Mouse (Mus musculus): Measurements from ENCODE around the gene Pdxp. TPM values are rescaled to one million over a fixed set of nuclear protein-coding genes. Genes with fewer than 3 reads are reported as not detected.

Pdxp gene
- total and polyA plus RNA-seq, 3 experiments = 2.8 to 9.8 (median 5.4) TPM

- TF ChIP-seq USF1 (IDR thresholded peaks at IDR 0.05; ENCODE audit: low read depth, low read length) (no peak), MXI1 (IDR thresholded peaks at IDR 0.05; ENCODE audit: low read depth, low read length) (no peak), SMC3 (IDR thresholded peaks at IDR 0.05; ENCODE audit: low read depth, low read length) (no peak)
- dilution Hi-C loops (cut with MboI; ENCODE audit: extremely low pct_ligation_motif_present, extremely low pct_unique_long_range_greater_than_20kb, low sequenced_read_pairs) = no loop called here
- H3K4me1 ChIP-seq (ENCODE audit: control insufficient read depth in 1 of 2, insufficient read depth in 2 of 2) = peaks cover 9 to 41% of the 10 kb centered on the region in 2 experiments; a peak in 3 of 4 replicates
- in situ Hi-C loops (cut with MboI; ENCODE audit: low pct_ligation_motif_present, low pct_unique_long_range_greater_than_20kb, low sequenced_read_pairs) = no loop called here
- no peaks in the 10 kb centered on the region for H3K9me3 ChIP-seq (replicated peaks; ENCODE audit: low read length)
- no peak for DNase-seq (ENCODE audit: extremely low read depth)
- H3K36me3 ChIP-seq (replicated peaks in 1 of 2; ENCODE audit: control insufficient read depth in 1 of 2, insufficient read depth in 1 of 2, low read length in 1 of 2) = peaks cover 12 to 25% of the 10 kb centered on the region in 2 experiments
- H3K4me3 ChIP-seq (replicated peaks in 1 of 3; ENCODE audit: low read depth in 2 of 3, low read length in 2 of 3, poor library complexity in 1 of 3) = no peak overlapping the region
- H3K4me2 ChIP-seq (ENCODE audit: insufficient read depth, low read depth, poor library complexity, severe bottlenecking) = no peak overlapping the region
- peaks cover 4% of the 10 kb centered on the region; the same call in 1 of the 2 replicates for H3K79me2 ChIP-seq (replicated peaks; ENCODE audit: control insufficient read depth, extremely low read depth, insufficient read depth, poor library complexity, severe bottlenecking)
- no peaks in the 10 kb centered on the region for H3K27me3 ChIP-seq (replicated peaks)
- 0 out of 2 replicates have a peak overlapping the region, but pooled peaks have one; percentile 22 for H3K27ac ChIP-seq (ENCODE audit: insufficient read depth, low read depth)
- no peak overlapping the region for H3K9ac ChIP-seq (ENCODE audit: insufficient read depth, low read depth)
These were observed 16.5 kb downstream of the Pdxp start for GRCm38 (mm10) chr15:78930192-78930706.

- Histone ChIP-seq H3K36me3 (replicated peaks in 1 of 2; ENCODE audit: control insufficient read depth in 1 of 2, insufficient read depth in 1 of 2, low read length in 1 of 2) (peaks cover 12 to 25% of the 10 kb centered on the region in 2 experiments), H3K79me2 (replicated peaks; ENCODE audit: control insufficient read depth, extremely low read depth, insufficient read depth, poor library complexity, severe bottlenecking) (peaks cover 11% of the 10 kb centered on the region; the same call in 1 of the 2 replicates), H3K4me3 (replicated peaks in 1 of 3; ENCODE audit: low read depth in 2 of 3, low read length in 2 of 3, poor library complexity in 1 of 3) (no peak overlapping the region), H3K9me3 (replicated peaks; ENCODE audit: low read length) (no peaks in the 10 kb centered on the region), H3K9ac (ENCODE audit: insufficient read depth, low read depth) (no peak overlapping the region), H3K27me3 (replicated peaks) (no peaks in the 10 kb centered on the region), H3K27ac (ENCODE audit: insufficient read depth, low read depth) (peak overlapping the region; percentile 18; the same call in 1 of the 2 replicates), H3K4me1 (ENCODE audit: control insufficient read depth in 1 of 2, insufficient read depth in 2 of 2) (peaks cover 4 to 37% of the 10 kb centered on the region in 2 experiments), H3K4me2 (ENCODE audit: insufficient read depth, low read depth, poor library complexity, severe bottlenecking) (no peak overlapping the region)
- in situ Hi-C loops (cut with MboI; ENCODE audit: low pct_ligation_motif_present, low pct_unique_long_range_greater_than_20kb, low sequenced_read_pairs) = no loop called here
- dilution Hi-C loops (cut with MboI; ENCODE audit: extremely low pct_ligation_motif_present, extremely low pct_unique_long_range_greater_than_20kb, low sequenced_read_pairs) = no loop called here
- no peak for DNase-seq (ENCODE audit: extremely low read depth)
- TF ChIP-seq ZMIZ1 (IDR thresholded peaks at IDR 0.05; ENCODE audit: low read depth, low read length) (0 out of 2 replicates have a peak, but pooled peaks have one; percentile 7), POLR2AphosphoS2 (IDR thresholded peaks at IDR 0.05; ENCODE audit: low read depth, low read length) (peak; percentile 64; the same call in 1 of the 2 replicates), ZKSCAN1 (IDR thresholded peaks at IDR 0.05; ENCODE audit: borderline replicate concordance, low read depth, low read length) (no peak)
These were observed 17.2 kb downstream of the Pdxp start for GRCm38 (mm10) chr15:78930801-78931426.

GRCm38 (mm10) chr15:78931577-78931976, 17.9 kb downstream of the Pdxp start:
- in situ Hi-C loops (cut with MboI; ENCODE audit: low pct_ligation_motif_present, low pct_unique_long_range_greater_than_20kb, low sequenced_read_pairs) = no loop called here
- dilution Hi-C loops (cut with MboI; ENCODE audit: extremely low pct_ligation_motif_present, extremely low pct_unique_long_range_greater_than_20kb, low sequenced_read_pairs) = no loop called here
- no peaks in the 10 kb centered on the region for H3K27me3 ChIP-seq (replicated peaks)
- DNase-seq (ENCODE audit: extremely low read depth) = peak; percentile 90
- H3K4me1 ChIP-seq (ENCODE audit: control insufficient read depth in 1 of 2, insufficient read depth in 2 of 2) = peaks cover 8 to 40% of the 10 kb centered on the region in 2 experiments
- peaks cover 16% of the 10 kb centered on the region; the same call in 1 of the 2 replicates for H3K79me2 ChIP-seq (replicated peaks; ENCODE audit: control insufficient read depth, extremely low read depth, insufficient read depth, poor library complexity, severe bottlenecking)
- H3K27ac ChIP-seq (ENCODE audit: insufficient read depth, low read depth) = no peak overlapping the region
- no peak overlapping the region for H3K4me3 ChIP-seq (replicated peaks in 1 of 3; ENCODE audit: low read depth in 2 of 3, low read length in 2 of 3, poor library complexity in 1 of 3)
- peaks cover 14 to 31% of the 10 kb centered on the region in 2 experiments for H3K36me3 ChIP-seq (replicated peaks in 1 of 2; ENCODE audit: control insufficient read depth in 1 of 2, insufficient read depth in 1 of 2, low read length in 1 of 2)
- no peak overlapping the region for H3K4me2 ChIP-seq (ENCODE audit: insufficient read depth, low read depth, poor library complexity, severe bottlenecking)
- H3K9me3 ChIP-seq (replicated peaks; ENCODE audit: low read length) = no peaks in the 10 kb centered on the region
- no peak overlapping the region for H3K9ac ChIP-seq (ENCODE audit: insufficient read depth, low read depth)
- 0 out of 2 replicates have a peak, but pooled peaks have one; percentile 10 for TF ChIP-seq EP300 (IDR thresholded peaks at IDR 0.05; ENCODE audit: low read length)
- TF ChIP-seq PAX5 (IDR thresholded peaks at IDR 0.05; ENCODE audit: low read length) = no peak
- TF ChIP-seq CTCF (conservative IDR thresholded peaks at IDR 0.05 in 1 of 2, IDR thresholded peaks at IDR 0.05 in 1 of 2; ENCODE audit: low read depth in 2 of 2, low read length in 2 of 2) = peak; percentile 70 to 94
- TF ChIP-seq KAT2A (IDR thresholded peaks at IDR 0.05; ENCODE audit: insufficient replicate concordance, low read length) = 0 out of 2 replicates have a peak, but pooled peaks have one; percentile 16
- no peak for TF ChIP-seq NELFE (IDR thresholded peaks at IDR 0.05; ENCODE audit: low read depth, low read length)
- TF ChIP-seq IRF4 (IDR thresholded peaks at IDR 0.05; ENCODE audit: low read depth, low read length) = no peak
- TF ChIP-seq USF2 (conservative IDR thresholded peaks at IDR 0.05; ENCODE audit: low read depth, low read length) = no peak
- no peak for TF ChIP-seq ETS1 (conservative IDR thresholded peaks at IDR 0.05; ENCODE audit: low read depth, low read length)
- no peak for TF ChIP-seq USF1 (IDR thresholded peaks at IDR 0.05; ENCODE audit: low read depth, low read length)
- TF ChIP-seq MYC (IDR thresholded peaks at IDR 0.05; ENCODE audit: low read depth, low read length) = no peak
- no peak for TF ChIP-seq MAX (IDR thresholded peaks at IDR 0.05; ENCODE audit: low read length)
- TF ChIP-seq ELF1 (IDR thresholded peaks at IDR 0.05; ENCODE audit: low read depth, low read length) = peak; percentile 41
- no peak for TF ChIP-seq GABPA (IDR thresholded peaks at IDR 0.05; ENCODE audit: insufficient replicate concordance, low read depth, low read length)
- TF ChIP-seq MAFK (IDR thresholded peaks at IDR 0.05; ENCODE audit: insufficient replicate concordance, low read length) = no peak
- TF ChIP-seq RCOR1 (conservative IDR thresholded peaks at IDR 0.05; ENCODE audit: low read depth, low read length) = no peak
- peak; percentile 90 for TF ChIP-seq SMC3 (IDR thresholded peaks at IDR 0.05; ENCODE audit: low read depth, low read length)
- TF ChIP-seq ZC3H11A (IDR thresholded peaks at IDR 0.05; ENCODE audit: low read depth, low read length) = no peak; the same call in 1 of the 2 replicates
- TF ChIP-seq TBP (conservative IDR thresholded peaks at IDR 0.05; ENCODE audit: low read depth, low read length) = no peak
- TF ChIP-seq NRF1 (IDR thresholded peaks at IDR 0.05; ENCODE audit: low read depth, low read length) = no peak
- TF ChIP-seq CHD2 (IDR thresholded peaks at IDR 0.05; ENCODE audit: low read length) = no peak
